Mouse (Mus musculus) ES-E14 (cell line): ENCODE results near the gene Vmn2r12. TPM values are rescaled to one million over a fixed set of nuclear protein-coding genes. Genes with fewer than 3 reads are reported as not detected.

Source experiments
- DNase-seq: peaks from one replicate; pipeline ENCODE4 v3.0.0-alpha.2; 2013; ENCODE audit warnings: low read depth, low spot score
- H3K27ac ChIP-seq: 2 replicates; pipeline ENCODE4 v1.5.1; 2012; ENCODE audit warnings: low read depth, mild to moderate bottlenecking, low read length, moderate library complexity, mixed read lengths; ENCODE audit not compliant: poor library complexity, insufficient read depth, severe bottlenecking
- H3K36me3 ChIP-seq: 2 replicates; pipeline ENCODE4 v1.6.1; 2012; ENCODE audit warnings: mild to moderate bottlenecking, low read length, moderate library complexity, mixed read lengths; ENCODE audit not compliant: control insufficient read depth, poor library complexity, insufficient read depth, severe bottlenecking
- H3K4me1 ChIP-seq, 2 experiments: fragments of 150-350 bp in 1 of 2; sonication (generic) in 1 of 2; 2 replicates each; pipeline ENCODE4 v1.6.1; 2012; ENCODE audit warnings: low read length in 2 of 2, mild to moderate bottlenecking in 1 of 2, mixed read lengths in 1 of 2; ENCODE audit not compliant: control insufficient read depth in 2 of 2, insufficient read depth in 2 of 2, poor library complexity in 1 of 2
- H3K4me3 ChIP-seq, 2 experiments: fragments of 150-350 bp in 1 of 2; sonication (generic) in 1 of 2; 2 replicates each; pipeline ENCODE4 v1.5.1; 2012; ENCODE audit warnings: low read length in 2 of 2, low read depth in 1 of 2, mild to moderate bottlenecking in 1 of 2, mixed read lengths in 1 of 2; ENCODE audit not compliant: insufficient read depth in 1 of 2, poor library complexity in 1 of 2, severe bottlenecking in 1 of 2
- H3K9ac ChIP-seq: 2 replicates; pipeline ENCODE4 v1.6.1; 2012; ENCODE audit warnings: low read depth, mild to moderate bottlenecking, low read length, mixed read lengths; ENCODE audit not compliant: poor library complexity, insufficient read depth, severe bottlenecking
- H3K9me3 ChIP-seq: fragments of 150-350 bp; sonication (generic); 2 replicates; pipeline ENCODE4 v1.6.1; 2012; ENCODE audit warnings: low read depth, mild to moderate bottlenecking, low read length; ENCODE audit not compliant: control insufficient read depth, insufficient read depth
- ZNF384 ChIP-seq: IDR thresholded peaks from 2 replicates; pipeline ENCODE4 v1.6.1; 2012; ENCODE audit warnings: low read depth, low read length, inconsistent platforms
- in situ Hi-C, 2 experiments: fragments of 600-800 bp; cut with MboI; formaldehyde crosslinking; loops; one replicate each; pipeline ENCODE4 v1.15.1; 2025; ENCODE audit warnings: low sequenced_read_pairs in 2 of 2, inconsistent platforms in 1 of 2; ENCODE audit not compliant: unreplicated experiment in 2 of 2
- total RNA-seq: library from RNA; depleted of rRNA; stranded (reverse); fragments of 300-350 nt; gene quantifications from 2 replicates; pipeline ENCODE4 v1.2.3, GENCODE M21; 2012; rRNA removed

The Vmn2r12 gene
- total RNA-seq, 1 experiment: not detected

GRCm38 (mm10) chr5:109055286-109055685 lies 42.5 kb downstream of the Vmn2r12 start:
- Histone ChIP-seq H3K36me3 (no peaks in the 10 kb centered on the region), H3K9me3 (no peaks in the 10 kb centered on the region), H3K4me3 (no peak overlapping the region), H3K4me1 (no peaks in the 10 kb centered on the region), H3K27ac (no peak overlapping the region), H3K9ac (no peak overlapping the region)
- DNase-seq: no peak
- in situ Hi-C loops: no loop called here
- TF ChIP-seq ZNF384: no peak

Other genes with a start within 250 kb of the Vmn2r12 start
- gene Vmn2r9, start 245.3 kb downstream of the Vmn2r12 start, total RNA-seq: not detected in 2 replicates
- not detected in 2 replicates for gene Vmn2r10, start 91.4 kb downstream of the Vmn2r12 start, total RNA-seq
- gene Vmn2r11, start 38.4 kb downstream of the Vmn2r12 start, total RNA-seq: not detected in 2 replicates
- not detected in 2 replicates for gene Vmn2r13, start 94.2 kb upstream of the Vmn2r12 start, total RNA-seq
- not detected in 2 replicates for gene Vmn2r14, start 126.8 kb upstream of the Vmn2r12 start, total RNA-seq
- not detected in 2 replicates for gene Vmn2r15, start 199.7 kb upstream of the Vmn2r12 start, total RNA-seq
- not detected in 2 replicates for gene Vmn2r16, start 232.2 kb upstream of the Vmn2r12 start, total RNA-seq